Mouse (Mus musculus): ENCODE measurements around the gene St6galnac6.

GRCm38 (mm10) chr2:32655394-32655744, 55.9 kb downstream of the St6galnac6 start:
- no peak for TF ChIP-seq CTCF (IDR thresholded peaks at IDR 0.05; ENCODE audit: low read depth, low read length)
- no peak for TF ChIP-seq POLR2A (IDR thresholded peaks at IDR 0.05; ENCODE audit: extremely low read depth, insufficient read depth, low read length)

All from liver, adult 2 months (tissue).